Mouse (Mus musculus) ES-Bruce4 (cell line): Measurements from ENCODE around the gene Egr4.

Experiments used
- CTCF ChIP-seq: IDR thresholded peaks from one replicate; pipeline ENCODE4 v1.8.1; 2011; ENCODE audit warnings: low read depth, low read length
- EP300 ChIP-seq: IDR thresholded peaks from 2 replicates; pipeline ENCODE4 v1.6.1; 2011; ENCODE audit warnings: low read depth, low read length; ENCODE audit not compliant: insufficient read depth
- POLR2A ChIP-seq: IDR thresholded peaks from one replicate; pipeline ENCODE4 v1.8.1; 2011; ENCODE audit warnings: low read length; ENCODE audit not compliant: insufficient read depth

GRCm38 (mm10) chr6:85522026-85522425 is 8.6 kb upstream of the Egr4 start:
- TF ChIP-seq CTCF (no peak), POLR2A (no peak), EP300 (no peak)
